Mouse (Mus musculus): ENCODE data around the gene Tor2a.

The Tor2a gene

GRCm38 (mm10) chr2:32757056-32757845 lies at the start of gene Tor2a:
Tor2a (plus strand) TSS chr2:32757234.
- peak; percentile 91 for ATAC-seq (ENCODE audit: low TSS enrichment)

- no peak for ATAC-seq (ENCODE audit: low TSS enrichment)
These were observed 48.4 kb upstream of the Tor2a start for GRCm38 (mm10) chr2:32708643-32709042.

GRCm38 (mm10) chr2:32709521-32710137 lies 47.4 kb upstream of the Tor2a start:
- no peak for ATAC-seq (ENCODE audit: low TSS enrichment)

GRCm38 (mm10) chr2:32710425-32710824 lies 46.6 kb upstream of the Tor2a start:
- ATAC-seq (ENCODE audit: low TSS enrichment) = no peak

DNA sequence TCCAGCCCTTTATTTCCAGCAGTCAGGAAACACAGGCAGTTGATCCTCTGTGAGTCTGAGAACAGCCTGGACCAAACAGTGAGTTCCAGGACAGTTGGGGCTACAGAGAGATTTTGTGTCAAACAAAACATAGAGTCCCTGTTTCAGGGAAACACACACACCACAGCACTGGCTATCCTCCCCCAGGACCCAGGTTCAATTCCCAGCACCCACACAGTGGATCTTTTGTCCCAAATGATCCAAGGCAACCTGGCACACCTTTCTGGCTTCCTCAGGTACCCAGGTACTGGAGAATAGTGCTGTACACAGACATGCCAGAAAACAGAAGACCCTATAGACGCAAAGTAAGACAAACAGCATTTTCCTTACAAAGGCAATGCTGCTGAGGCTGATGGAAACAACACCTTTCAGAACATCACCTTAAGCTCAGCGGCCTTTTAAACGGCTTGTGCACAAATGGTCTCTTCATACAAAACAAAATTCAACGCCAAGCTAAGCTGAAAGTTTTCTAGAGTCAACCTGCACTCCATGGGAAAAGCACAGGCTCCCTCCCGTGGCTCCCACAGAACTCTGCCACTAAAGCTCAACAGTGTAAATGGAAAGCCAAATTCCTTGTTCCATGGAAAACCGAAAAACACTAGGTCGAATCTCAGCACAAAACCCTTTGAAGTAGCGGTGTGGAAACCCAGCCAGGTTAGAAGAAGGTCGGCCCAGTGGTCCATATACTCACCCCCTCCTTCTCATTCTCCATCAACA lies 45.6 kb upstream of the Tor2a start:
- ATAC-seq (ENCODE audit: low TSS enrichment) = no peak

- ATAC-seq (ENCODE audit: low TSS enrichment) = no peak
These were observed 44.9 kb upstream of the Tor2a start for GRCm38 (mm10) chr2:32712108-32712551.

GRCm38 (mm10) chr2:32712586-32712933 lies 44.5 kb upstream of the Tor2a start:
- peak; percentile 83 for ATAC-seq (ENCODE audit: low TSS enrichment)

DNA sequence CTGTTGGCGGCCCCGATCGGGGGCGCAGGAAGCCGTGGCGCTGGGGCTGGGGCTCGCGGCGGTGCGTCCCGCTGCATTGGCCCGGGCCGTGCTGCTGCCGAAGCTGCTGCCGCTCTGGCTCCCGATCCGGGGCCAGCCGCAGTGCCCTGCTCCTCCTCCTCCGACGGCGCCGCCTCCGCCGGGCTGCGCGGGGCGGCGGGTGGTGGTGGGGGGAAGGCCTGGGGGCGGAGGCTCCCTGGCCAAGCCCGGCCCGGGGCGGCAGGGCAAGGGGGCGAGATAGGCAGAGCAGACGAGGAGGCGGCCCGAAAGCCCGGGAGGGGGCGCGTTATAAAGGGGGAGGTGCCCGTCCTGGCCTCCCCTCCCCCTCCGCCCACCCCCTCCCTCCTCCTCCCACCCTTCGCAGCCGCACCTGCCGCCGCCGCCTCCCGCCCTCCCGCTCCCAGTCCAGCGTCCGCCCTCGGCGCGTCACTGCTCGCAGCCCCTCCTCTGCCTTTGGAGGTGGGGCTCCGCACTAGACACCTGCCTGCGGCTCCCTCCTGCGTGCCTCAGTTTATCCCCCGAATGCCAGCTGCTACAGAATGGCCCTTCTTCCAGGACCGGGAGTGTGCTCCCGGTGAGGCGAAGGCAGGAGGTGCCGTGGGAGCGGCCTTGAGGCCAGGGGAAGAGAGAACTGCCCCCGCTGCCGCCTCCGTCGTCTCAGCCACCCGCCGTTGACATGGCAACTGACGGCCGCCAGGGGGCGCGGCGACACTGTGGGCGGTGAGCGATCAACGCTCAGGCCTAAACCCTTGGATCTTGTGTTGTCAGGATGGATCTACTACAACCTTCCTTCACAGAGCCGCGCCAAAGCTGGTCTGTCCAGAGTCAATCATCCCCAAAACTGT lies 43.9 kb upstream of the Tor2a start, which contains the start of gene Cdk9:
Gene Cdk9 (minus strand): TSS at position 143 of the 884 bp plus-strand sequence.
- peak; percentile 72 for ATAC-seq (ENCODE audit: low TSS enrichment)

- ATAC-seq (ENCODE audit: low TSS enrichment) = no peak
These were observed 42.7 kb upstream of the Tor2a start for GRCm38 (mm10) chr2:32714117-32714986.

GRCm38 (mm10) chr2:32714987-32715425 lies 42.0 kb upstream of the Tor2a start:
- no peak for ATAC-seq (ENCODE audit: low TSS enrichment)

DNA sequence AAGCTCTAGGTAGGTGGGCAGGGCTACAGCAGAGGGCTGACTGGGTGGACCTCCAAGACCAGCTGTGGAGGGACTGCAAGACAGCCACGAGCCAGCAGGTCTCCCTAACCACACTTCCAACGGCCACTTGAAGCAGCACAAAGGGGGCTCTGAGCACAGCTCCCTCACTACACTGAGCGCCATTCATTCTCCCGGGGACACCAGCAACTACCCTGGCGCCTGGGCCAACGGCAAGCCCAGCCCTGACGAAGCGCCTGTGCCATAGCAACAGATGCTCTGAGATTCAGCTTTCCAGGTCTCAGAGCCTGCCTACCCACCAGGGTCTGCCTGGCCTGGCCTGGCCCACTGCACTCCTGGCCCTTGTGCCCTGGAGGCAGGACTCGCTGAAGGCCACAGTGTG lies 38.3 kb upstream of the Tor2a start:
- no peak for ATAC-seq (ENCODE audit: low TSS enrichment)

DNA sequence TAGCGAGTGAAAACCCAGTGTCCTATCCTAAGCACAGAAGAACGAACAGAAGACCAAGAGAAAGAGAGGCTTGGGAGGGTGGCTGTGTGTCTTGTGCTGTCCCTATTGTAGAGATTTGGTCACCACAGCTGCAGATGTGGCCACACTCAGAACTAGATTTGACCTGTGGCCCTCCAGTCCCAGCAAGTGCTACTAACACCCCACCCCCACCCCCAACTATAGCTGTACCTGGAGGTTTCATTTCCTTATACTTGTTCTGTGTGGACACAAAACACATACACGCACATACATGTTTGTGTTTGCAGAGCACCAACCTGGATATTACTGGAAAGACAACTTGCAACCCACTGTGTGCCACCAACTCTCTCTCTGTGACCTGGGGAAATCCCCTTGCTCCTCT lies 37.0 kb upstream of the Tor2a start:
- ATAC-seq (ENCODE audit: low TSS enrichment) = no peak

- ATAC-seq (ENCODE audit: low TSS enrichment) = no peak
These were observed 36.3 kb upstream of the Tor2a start, which contains the start of gene Sh2d3c for GRCm38 (mm10) chr2:32720681-32721229. Sh2d3c (plus strand) TSS chr2:32721055.

DNA sequence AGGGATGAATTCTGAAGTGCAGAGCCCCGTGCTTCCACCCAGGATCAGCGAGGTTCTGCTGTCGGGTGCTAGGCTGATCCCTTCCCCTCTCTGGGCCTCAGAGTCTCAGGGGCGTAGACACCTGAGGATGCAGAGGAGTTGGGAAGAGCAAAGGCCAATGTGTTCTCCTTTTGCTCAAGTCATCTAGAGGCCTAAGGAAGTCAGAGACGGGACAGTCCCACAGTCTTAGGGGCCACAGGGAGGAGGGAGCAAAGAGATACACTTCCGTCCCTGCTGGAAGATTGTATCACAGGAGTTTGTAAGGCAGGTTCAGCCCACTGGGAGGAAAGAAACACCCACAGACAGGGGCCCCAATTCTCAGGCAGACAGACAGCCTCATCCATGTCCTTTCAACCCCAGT lies 35.0 kb upstream of the Tor2a start:
- ATAC-seq (ENCODE audit: low TSS enrichment) = no peak

DNA sequence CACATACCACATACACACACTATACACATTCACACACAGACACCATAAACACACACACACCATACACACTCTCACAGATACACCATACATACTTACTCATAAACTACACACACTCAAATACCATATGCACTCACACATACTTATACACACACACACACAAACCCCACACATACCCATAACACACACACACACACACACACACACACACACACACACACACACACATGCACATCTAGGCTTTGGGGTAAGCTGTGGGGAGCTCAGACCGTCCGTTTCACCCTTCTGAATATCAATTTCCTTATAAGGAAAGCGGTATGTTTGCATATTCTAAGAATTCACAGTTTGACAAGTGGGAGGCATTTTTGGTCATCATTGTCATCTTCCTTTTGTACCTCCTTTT lies 34.5 kb upstream of the Tor2a start:
- no peak for ATAC-seq (ENCODE audit: low TSS enrichment)

- no peak for ATAC-seq (ENCODE audit: low TSS enrichment)
These were observed 32.9 kb upstream of the Tor2a start for GRCm38 (mm10) chr2:32724149-32724548.

DNA sequence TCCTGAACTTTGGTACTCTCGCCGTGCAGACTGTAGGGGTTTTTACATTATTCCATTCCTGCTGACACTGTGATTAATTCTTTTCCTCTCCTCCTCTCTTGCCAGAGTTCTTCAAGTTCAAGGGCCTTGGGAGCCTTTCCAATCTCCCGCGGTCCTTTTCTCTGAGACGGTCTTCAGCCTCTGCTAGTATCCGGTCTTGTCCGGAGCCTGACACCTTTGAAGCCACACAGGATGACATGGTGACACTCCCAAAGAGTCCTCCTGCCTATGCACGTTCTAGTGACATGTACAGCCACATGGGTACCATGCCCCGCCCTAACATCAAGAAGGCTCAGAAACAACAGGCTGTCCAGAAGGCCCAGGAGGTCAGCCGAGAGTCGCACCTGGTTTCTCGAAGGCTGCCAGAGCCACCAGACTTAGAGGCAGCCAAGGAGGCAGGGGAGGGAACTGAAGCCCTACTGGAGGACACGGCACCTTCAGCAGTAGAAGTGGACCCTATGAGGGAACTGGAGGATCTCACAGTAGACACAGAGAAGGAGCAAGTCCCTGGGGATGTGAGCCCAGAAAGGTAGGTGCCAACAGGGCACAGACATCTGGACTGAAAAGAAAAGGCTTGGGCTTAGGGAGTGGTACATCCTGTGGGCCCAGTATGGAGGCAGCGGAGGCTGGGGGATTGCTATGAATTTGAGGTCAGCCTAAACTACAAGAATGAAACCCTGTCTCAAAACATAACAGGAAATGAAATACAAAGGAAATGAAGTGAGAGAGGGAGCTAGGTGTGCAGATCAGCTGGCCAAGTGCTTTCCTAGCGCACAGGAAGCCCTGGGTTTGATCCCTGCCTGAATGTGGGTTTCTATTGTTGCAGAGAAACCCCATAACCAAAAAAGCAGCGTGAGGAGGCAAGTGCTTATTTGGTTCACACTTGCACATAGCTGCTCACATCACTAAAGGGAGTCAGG lies 31.9 kb upstream of the Tor2a start:
- no peak for ATAC-seq (ENCODE audit: low TSS enrichment)

DNA sequence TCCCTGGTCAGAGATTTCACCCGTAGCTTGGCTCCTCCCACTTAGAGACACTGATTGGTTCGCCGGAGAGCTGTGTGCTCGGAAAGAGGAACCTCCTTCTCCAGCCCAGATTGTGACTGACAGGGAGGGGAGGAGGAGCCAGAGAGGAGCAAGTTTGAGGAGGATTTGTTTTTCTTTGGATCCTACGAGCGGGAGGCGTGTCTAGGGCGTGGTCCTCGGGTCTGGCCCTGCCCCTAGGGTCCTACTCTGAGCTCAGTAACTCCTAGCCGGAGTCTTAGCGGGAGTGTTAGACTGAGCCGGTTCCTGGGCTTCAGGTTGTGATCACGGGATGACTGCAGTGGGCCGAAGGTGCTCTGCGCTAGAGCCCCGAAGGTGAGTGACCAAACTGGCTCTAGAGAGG lies 29.6 kb upstream of the Tor2a start:
- peak; percentile 100 for ATAC-seq (ENCODE audit: low TSS enrichment)

- no peak for ATAC-seq (ENCODE audit: low TSS enrichment)
These were observed 28.6 kb upstream of the Tor2a start for GRCm38 (mm10) chr2:32728463-32728862.
